Mouse (Mus musculus) bone marrow macrophage, adult 2 months (primary cell): ENCODE results near the gene Gm20388.

Experiments
- CTCF ChIP-seq: IDR thresholded peaks from 2 replicates; pipeline ENCODE4 v1.5.1; 2012; ENCODE audit warnings: low read depth, mild to moderate bottlenecking, low read length, moderate library complexity
- POLR2A ChIP-seq: IDR thresholded peaks from 2 replicates; pipeline ENCODE4 v1.6.1; 2012; ENCODE audit warnings: mild to moderate bottlenecking, low read depth, low read length, borderline replicate concordance

DNA sequence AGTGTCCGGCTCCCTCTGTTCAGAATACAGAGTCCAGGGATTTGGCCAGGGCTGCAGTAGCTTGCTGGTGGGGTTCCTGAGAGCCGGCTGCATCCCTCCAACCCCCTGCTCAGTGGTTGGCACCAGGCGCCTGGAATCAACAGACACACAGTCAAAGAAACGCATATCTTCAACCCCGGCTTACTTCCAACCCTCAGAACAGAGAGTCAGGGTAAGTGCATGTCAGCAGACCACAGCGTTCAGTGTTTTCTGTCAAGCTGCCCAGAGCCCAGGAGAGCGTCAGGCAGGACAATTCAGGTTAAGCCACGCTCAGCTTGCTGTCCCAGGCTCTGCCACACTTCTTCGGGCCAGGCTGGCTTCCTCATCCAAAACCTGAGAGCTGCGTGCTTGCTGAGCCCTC lies 1770.8 kb downstream of the Gm20388 start:
- no peak for TF ChIP-seq CTCF
- no peak for TF ChIP-seq POLR2A
